Mouse (Mus musculus) limb, embryonic 14.5 days (tissue): ENCODE data around the gene Cd24a. TPM values are rescaled to one million over a fixed set of nuclear protein-coding genes. Genes with fewer than 3 reads are reported as not detected.

Experiments used
- ATAC-seq: fragments of 200-750 bp; cut with Nextera tagmentation; 2 replicates; pipeline ENCODE4 v1.8.0; 2017; ENCODE audit warnings: low read depth, moderate number of reproducible peaks, moderate TSS enrichment; ENCODE audit not compliant: low FRiP score
- DNase-seq: peaks from one replicate; pipeline ENCODE4 v3.0.0-alpha.2; 2015; ENCODE audit warnings: low spot score
- H3K27ac ChIP-seq: fragments of 300-500 bp; sonication (generic); replicated peaks from 2 replicates; pipeline ENCODE4 v1.5.1; 2014; ENCODE audit warnings: low read depth, mild to moderate bottlenecking, low read length, moderate library complexity, mixed read lengths
- H3K27me3 ChIP-seq: fragments of 300-500 bp; sonication (generic); 2 replicates; pipeline ENCODE4 v1.6.1; 2014; ENCODE audit warnings: low read length, mixed read lengths; ENCODE audit not compliant: control insufficient read depth, insufficient read depth
- H3K36me3 ChIP-seq: fragments of 300-500 bp; sonication (generic); 2 replicates; pipeline ENCODE4 v1.6.1; 2014; ENCODE audit warnings: mild to moderate bottlenecking, low read length, moderate library complexity, mixed read lengths; ENCODE audit not compliant: control insufficient read depth, insufficient read depth
- H3K4me1 ChIP-seq: fragments of 300-500 bp; sonication (generic); 2 replicates; pipeline ENCODE4 v1.6.1; 2014; ENCODE audit warnings: antibody characterized with exemption, low read length, mixed read lengths; ENCODE audit not compliant: control insufficient read depth, insufficient read depth
- H3K4me2 ChIP-seq: fragments of 300-500 bp; sonication (generic); replicated peaks from 2 replicates; pipeline ENCODE4 v1.6.1; 2014; ENCODE audit warnings: low read depth, mild to moderate bottlenecking, low read length, moderate library complexity; ENCODE audit not compliant: severe bottlenecking
- H3K4me3 ChIP-seq: fragments of 300-500 bp; sonication (generic); replicated peaks from 2 replicates; pipeline ENCODE4 v1.5.1; 2014; ENCODE audit warnings: low read length
- H3K9ac ChIP-seq: fragments of 300-500 bp; sonication (generic); 2 replicates; pipeline ENCODE4 v1.6.1; 2014; ENCODE audit warnings: mild to moderate bottlenecking, low read depth, low read length, moderate library complexity; ENCODE audit not compliant: severe bottlenecking
- H3K9me3 ChIP-seq: fragments of 300-500 bp; sonication (generic); 2 replicates; pipeline ENCODE4 v1.6.1; 2016; ENCODE audit warnings: low read length; ENCODE audit not compliant: control insufficient read depth
- POLR2A ChIP-seq: fragments of 200-500 bp; IDR thresholded peaks from 2 replicates; pipeline ENCODE4 v1.8.0; 2012; ENCODE audit warnings: inconsistent platforms, mild to moderate bottlenecking, moderate library complexity, borderline replicate concordance; ENCODE audit not compliant: insufficient read depth, insufficient read length; ENCODE audit errors: extremely low read depth
- WGBS: fragments of 180-500 bp; shearing (Covaris S2); extraction: QIAGEN DNeasy Blood & Tissue Kit; methylation state at CpG from one replicate; pipeline ENCODE4 v1.1.7; 2014; 5-methylcytosine and 5-hydroxymethylcytosine counted together
- polyA plus RNA-seq, 2 experiments: library from polyadenylated mRNA; depleted of rRNA in 1 of 2; stranded (reverse) in 1 of 2; unstranded in 1 of 2; fragments of >200 nt; fragmentation: Nextera tagmentation in 1 of 2; extraction: Ambion mirVana in 1 of 2; gene quantifications; 2 replicates each; pipeline versions ENCODE4 v1.2.1 to v1.2.3; 2012 to 2014

Gene Cd24a
- polyA plus RNA-seq, 2 experiments, result 268 to 335 TPM

DNA sequence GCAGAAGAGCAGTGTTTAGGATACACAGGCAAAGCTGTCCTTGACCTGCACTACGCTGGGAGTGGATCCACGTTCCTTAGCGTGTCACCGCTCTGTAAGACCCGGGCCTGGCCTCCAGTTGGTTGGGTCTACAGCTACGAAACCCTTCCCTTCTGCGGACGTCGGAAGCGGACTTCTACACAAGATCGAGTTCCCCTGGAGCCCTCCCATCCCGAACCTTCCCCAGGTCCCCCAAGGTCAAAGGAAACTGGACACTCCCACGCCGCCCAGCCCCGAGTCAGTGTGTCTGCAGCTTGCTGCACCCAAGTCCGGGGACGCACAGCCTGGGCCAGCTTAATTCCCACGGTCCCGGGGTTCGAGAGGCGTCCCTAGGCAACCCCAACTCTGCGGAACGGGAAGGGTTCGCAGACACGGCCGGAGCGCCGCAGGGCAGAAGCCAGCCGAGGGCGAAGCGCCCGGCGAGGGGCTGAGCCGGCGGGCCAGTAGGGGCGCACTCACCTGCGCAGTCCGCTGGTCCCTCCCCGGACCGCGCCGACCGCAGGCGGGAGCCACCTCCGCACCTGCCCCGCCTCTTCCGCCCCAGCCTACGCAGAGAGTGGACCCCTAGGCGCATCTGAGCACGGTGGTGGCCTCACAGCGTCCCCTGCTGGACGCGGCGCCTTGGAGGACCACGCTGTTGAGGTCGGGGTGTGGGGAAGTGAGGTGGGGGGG, 37.5 kb upstream of the Cd24a start, which contains the start of gene 1700021F05Rik:
TSS of gene 1700021F05Rik (minus strand) at position 553 of the 711 bp plus-strand sequence.
- H3K27ac ChIP-seq, result peak within 1 kb of the TSS; percentile 75
- ATAC-seq (peak; percentile 99), DNase-seq (peak; percentile 94)
- TF ChIP-seq POLR2A, result peak; percentile 90
- peak within 1 kb of the TSS; percentile 91 for H3K9ac ChIP-seq
- peaks cover 12% of the 10 kb centered on the region for H3K4me1 ChIP-seq
- 0% methylated on average over 36 of the region's 56 CpGs for WGBS
- peak within 1 kb of the TSS; percentile 66 for H3K4me2 ChIP-seq
- no peaks in the 10 kb centered on the region for H3K9me3 ChIP-seq
- H3K36me3 ChIP-seq, result 0 out of 2 replicates have a peak, but pooled peaks cover 3% of the 10 kb centered on the region
- peak within 1 kb of the TSS; percentile 88 for H3K4me3 ChIP-seq
- H3K27me3 ChIP-seq, result no peaks in the 10 kb centered on the region

GRCm38 (mm10) chr10:43541153-43541544, 36.9 kb upstream of the Cd24a start:
- no peak for ATAC-seq
- no peak for TF ChIP-seq POLR2A
- Histone ChIP-seq H3K4me3 (peak overlapping the region; percentile 88), H3K27me3 (no peaks in the 10 kb centered on the region), H3K9me3 (no peaks in the 10 kb centered on the region), H3K36me3 (0 out of 2 replicates have a peak, but pooled peaks cover 3% of the 10 kb centered on the region), H3K4me2 (peak overlapping the region; percentile 35), H3K4me1 (peaks cover 12% of the 10 kb centered on the region), H3K9ac (0 out of 2 replicates have a peak overlapping the region, but pooled peaks have one; percentile 91), H3K27ac (no peak overlapping the region)
- 49% methylated on average over 7 of the region's 8 CpGs for WGBS
- DNase-seq, result no peak

DNA sequence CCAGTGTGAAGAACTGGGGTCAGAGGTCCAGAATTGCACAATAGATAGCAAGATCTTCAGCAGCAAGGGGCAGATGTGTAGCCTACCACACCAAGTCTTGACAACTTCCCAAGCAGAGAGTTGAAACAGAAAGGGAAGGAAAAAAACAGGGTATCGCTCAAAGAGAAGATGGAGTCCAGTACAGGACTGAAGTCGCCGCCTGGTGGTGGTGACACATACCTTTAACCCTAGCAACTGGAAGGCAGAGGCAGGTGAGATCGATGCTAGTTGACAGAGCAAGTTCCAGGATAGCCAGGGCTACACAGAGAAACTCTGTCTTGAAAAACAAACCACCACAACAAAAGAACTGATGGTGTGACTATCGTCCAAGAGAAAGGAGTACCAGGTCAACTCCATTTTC, 28.7 kb upstream of the Cd24a start:
- H3K36me3 ChIP-seq, result no peaks in the 10 kb centered on the region
- H3K27me3 ChIP-seq, result no peaks in the 10 kb centered on the region
- no peaks in the 10 kb centered on the region for H3K4me1 ChIP-seq
- TF ChIP-seq POLR2A, result no peak
- no peak overlapping the region for H3K27ac ChIP-seq
- H3K9me3 ChIP-seq, result no peaks in the 10 kb centered on the region; the same call in 1 of the 2 replicates
- H3K9ac ChIP-seq, result no peak overlapping the region
- ATAC-seq (no peak), DNase-seq (no peak)
- H3K4me3 ChIP-seq, result no peak overlapping the region
- no peak overlapping the region for H3K4me2 ChIP-seq
- WGBS, result 59% methylated on average over 5 of the region's 5 CpGs

DNA sequence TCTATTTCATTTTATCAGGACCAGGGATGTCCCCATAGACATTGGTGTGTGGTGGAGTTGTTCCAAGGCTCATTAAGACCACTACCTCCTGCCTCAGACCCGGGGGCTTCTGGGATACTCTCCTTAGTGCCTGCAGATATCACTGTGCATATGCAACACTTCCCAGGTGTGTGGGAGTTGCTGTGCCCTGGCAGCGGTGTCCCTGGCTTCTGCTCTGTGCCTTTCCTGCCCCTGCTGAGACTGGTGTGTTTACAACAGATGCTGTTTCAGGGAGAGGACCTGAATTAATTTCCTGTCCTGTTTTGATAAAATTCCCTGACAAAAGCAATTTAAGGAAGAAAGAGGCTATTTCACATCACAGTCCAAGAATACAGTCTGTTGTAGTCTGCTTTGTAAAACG, 27.2 kb upstream of the Cd24a start:
- no peaks in the 10 kb centered on the region for H3K4me1 ChIP-seq
- DNase-seq, result no peak
- 14% methylated on average over 3 of the region's 3 CpGs for WGBS

DNA sequence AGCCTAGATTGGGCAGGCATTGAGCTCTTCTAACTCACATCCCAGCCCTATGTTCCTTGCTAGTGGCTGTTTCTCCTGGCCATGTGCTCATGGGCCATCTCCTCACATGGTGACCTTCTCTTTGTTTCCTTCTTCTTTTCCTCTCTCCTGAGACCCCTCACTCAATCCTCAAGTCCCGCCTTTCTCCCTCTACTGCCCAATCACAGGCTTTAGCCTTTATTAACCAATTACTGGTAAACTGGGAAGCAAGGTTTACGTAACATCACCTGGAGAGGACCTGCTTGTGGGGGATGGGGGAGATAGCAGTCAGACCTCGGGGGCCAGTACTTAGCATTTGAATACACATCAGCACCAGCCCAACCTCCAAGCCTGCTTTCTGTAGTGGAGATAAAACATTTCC, 26.7 kb upstream of the Cd24a start:
- WGBS, result 24% methylated on average over 3 of the region's 3 CpGs
- H3K9ac ChIP-seq, result no peak overlapping the region
- DNase-seq (no peak), ATAC-seq (no peak)
- no peaks in the 10 kb centered on the region for H3K36me3 ChIP-seq
- no peaks in the 10 kb centered on the region; the same call in 1 of the 2 replicates for H3K9me3 ChIP-seq
- H3K4me1 ChIP-seq, result no peaks in the 10 kb centered on the region
- TF ChIP-seq POLR2A, result no peak
- H3K4me3 ChIP-seq, result no peak overlapping the region
- no peak overlapping the region for H3K27ac ChIP-seq
- no peak overlapping the region for H3K4me2 ChIP-seq
- H3K27me3 ChIP-seq, result no peaks in the 10 kb centered on the region

More for the DNA sequence above, 27.2 kb upstream of the Cd24a start:
- Histone ChIP-seq H3K9me3 (no peaks in the 10 kb centered on the region; the same call in 1 of the 2 replicates), H3K9ac (no peak overlapping the region), H3K27me3 (no peaks in the 10 kb centered on the region), H3K36me3 (no peaks in the 10 kb centered on the region), H3K4me2 (no peak overlapping the region), H3K27ac (no peak overlapping the region), H3K4me3 (no peak overlapping the region)
- no peak for ATAC-seq
- no peak for TF ChIP-seq POLR2A
